Mouse (Mus musculus): ENCODE results near the gene Surf2.
"Not testable (repeated sequence)": the region's sequence is repeated elsewhere in the genome, so short reads cannot be mapped to it uniquely, and the experiment has no call there.

Surf2 gene

DNA sequence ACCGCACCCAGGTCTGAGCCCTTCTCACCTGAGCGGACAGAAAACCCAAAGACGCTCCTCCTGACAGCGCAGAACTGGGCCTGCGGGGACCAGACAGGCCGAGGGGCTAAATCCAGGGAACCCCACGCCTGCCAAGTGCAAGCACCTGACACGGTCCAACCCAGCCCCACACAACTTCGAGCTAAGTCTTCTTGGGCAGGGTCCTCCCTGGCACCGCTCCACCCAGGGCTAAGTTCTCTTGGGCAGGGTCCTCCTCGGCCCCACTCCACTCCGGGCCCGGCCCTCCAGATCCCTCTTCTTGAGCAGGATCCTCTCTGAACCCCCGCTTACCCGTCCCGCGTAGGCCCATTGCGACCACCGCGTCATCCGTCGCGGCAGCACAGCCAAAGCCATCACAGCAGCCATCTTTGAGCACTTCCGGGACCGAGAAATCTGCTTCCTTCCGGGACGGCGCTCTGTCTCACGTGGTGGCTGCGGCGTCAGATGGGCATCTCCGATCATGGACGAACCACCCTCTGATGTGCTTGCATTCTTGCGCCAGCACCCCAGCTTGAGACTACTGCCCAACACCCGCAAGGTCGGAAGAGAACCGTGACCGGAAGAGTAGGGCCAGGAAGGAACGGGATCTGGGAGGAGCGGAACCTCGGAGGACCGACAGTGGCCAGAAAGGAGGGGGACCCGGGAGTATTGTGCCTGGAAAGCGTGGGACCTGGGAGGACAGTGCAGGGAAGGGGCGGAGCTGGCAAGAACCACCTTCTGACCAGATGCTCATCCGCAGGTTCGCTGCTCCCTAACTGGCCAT, at the start of gene Surf2, which contains the start of gene Surf1:
Gene Surf2 (plus strand): TSS at position 441 of the 802 bp plus-strand sequence.
Gene Surf1 (minus strand): TSS at position 604 of the 802 bp plus-strand sequence.
- peak; percentile 74 for DNase-seq (ENCODE audit: low spot score)

GRCm38 (mm10) chr2:26870666-26871065, 45.5 kb upstream of the Surf2 start:
- no peak for DNase-seq (ENCODE audit: low spot score)

- DNase-seq (ENCODE audit: low spot score): no peak
Measured at GRCm38 (mm10) chr2:26878571-26878970, 37.6 kb upstream of the Surf2 start.

- DNase-seq (ENCODE audit: low spot score): not testable (repeated sequence)
Measured at GRCm38 (mm10) chr2:26885541-26885940, 30.6 kb upstream of the Surf2 start.

GRCm38 (mm10) chr2:26886170-26886569, 30.0 kb upstream of the Surf2 start:
- DNase-seq (ENCODE audit: low spot score): not testable (repeated sequence)

DNA sequence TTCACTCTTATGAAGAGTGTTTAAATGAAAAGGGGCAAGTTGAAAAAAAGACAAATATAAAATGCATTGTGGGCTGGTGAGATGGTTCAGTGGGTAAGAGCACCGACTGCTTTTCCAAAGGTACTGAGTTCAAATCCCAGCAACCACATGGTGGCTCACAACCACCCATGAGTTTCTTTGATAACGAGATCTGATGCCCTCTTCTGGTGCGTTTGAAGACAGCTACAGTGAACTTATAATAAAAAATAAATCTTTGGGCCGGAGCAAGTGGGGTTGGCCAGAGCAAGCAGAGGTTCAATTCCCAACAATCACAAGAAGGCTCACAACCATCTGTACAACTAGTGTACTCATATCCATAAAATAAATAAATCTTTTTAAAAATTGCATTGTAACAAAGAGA, 20.3 kb upstream of the Surf2 start:
- no peak for DNase-seq (ENCODE audit: low spot score)

GRCm38 (mm10) chr2:26900731-26901130, 15.4 kb upstream of the Surf2 start:
- no peak for DNase-seq (ENCODE audit: low spot score)

- DNase-seq (ENCODE audit: low spot score): no peak
Measured at GRCm38 (mm10) chr2:26901834-26902400, 14.2 kb upstream of the Surf2 start.

GRCm38 (mm10) chr2:26902467-26903220, 13.5 kb upstream of the Surf2 start, which contains the start of gene Surf6:
Gene Surf6 (minus strand): TSS chr2:26902879.
- peak; percentile 95 for DNase-seq (ENCODE audit: low spot score)

- DNase-seq (ENCODE audit: low spot score): no peak
Measured at GRCm38 (mm10) chr2:26903311-26903710, 12.9 kb upstream of the Surf2 start.

DNA sequence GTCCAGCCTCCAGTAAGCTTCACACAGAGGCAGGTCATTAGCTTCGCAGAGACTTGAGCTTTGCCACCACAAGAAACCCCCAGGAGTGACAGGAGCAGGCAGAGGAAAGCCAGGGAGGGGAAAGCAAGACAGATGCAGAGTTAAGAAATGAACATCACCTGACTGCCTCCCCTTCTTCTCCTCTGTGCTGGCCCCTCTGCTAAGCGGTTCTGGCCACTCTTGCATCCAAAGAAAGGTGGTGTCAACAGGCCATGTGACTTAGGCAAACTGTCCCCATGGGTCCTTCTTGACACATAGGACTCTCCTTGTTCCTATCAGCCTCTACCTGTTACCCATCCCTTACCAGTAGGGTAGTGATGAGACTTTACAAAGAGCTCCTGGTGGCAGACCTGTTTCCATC, 10.2 kb upstream of the Surf2 start:
- no peak for DNase-seq (ENCODE audit: low spot score)

DNA sequence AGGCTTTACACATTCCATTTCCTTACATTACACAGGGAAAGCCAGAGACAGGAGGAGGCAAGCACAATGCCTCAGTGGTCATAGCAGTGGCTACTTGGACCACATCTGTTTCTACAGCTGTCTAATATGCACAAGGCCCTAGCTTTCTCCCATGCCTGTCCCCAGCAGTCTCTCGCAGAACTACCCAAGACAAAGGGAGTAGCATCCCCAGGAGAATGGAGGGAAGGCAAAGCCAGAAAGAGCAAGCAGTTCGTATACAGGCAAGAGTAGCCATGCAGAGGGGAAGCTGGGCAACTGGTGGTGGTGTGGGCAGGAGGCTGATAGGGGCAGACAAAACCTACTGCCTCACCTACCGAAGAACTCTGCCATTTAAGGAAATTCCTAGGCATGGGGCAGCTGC, 9.7 kb upstream of the Surf2 start:
- no peak for DNase-seq (ENCODE audit: low spot score)

- no peak for DNase-seq (ENCODE audit: low spot score)
Measured at GRCm38 (mm10) chr2:26907109-26907508, 9.1 kb upstream of the Surf2 start.

DNA sequence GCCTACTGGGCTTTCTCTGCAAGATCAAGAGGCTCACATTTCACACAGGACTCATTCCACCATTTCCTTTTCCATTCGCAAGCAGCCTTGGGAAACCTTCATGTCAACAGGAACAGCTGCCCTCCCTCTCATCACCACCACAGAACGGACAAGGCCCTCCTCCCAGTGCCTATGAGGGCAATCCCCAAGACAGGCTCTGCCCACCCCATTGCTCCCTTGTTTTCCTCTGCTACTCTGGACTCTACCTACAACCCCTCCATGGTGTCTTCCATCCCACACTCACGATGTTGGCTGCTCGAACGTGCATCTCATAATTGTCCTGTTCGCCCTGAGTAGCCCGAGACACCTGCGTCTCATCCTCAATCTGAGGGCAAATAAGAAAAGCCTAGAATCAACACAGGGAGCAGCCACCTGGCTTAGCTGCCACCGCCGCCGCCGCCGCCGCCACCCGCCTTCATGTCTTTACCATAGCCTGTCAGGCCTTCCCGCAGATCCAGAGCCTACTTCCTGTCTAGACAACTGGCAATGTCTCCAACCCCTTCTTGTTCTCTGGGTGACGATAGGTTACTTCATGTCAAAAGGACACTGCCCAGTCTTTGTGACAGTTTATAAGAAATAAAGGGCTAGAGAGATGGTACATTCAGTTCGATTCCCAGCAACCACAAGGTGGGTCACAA, 7.3 kb upstream of the Surf2 start:
- DNase-seq (ENCODE audit: low spot score): no peak

GRCm38 (mm10) chr2:26909387-26909784, 6.8 kb upstream of the Surf2 start:
- no peak for DNase-seq (ENCODE audit: low spot score)

DNA sequence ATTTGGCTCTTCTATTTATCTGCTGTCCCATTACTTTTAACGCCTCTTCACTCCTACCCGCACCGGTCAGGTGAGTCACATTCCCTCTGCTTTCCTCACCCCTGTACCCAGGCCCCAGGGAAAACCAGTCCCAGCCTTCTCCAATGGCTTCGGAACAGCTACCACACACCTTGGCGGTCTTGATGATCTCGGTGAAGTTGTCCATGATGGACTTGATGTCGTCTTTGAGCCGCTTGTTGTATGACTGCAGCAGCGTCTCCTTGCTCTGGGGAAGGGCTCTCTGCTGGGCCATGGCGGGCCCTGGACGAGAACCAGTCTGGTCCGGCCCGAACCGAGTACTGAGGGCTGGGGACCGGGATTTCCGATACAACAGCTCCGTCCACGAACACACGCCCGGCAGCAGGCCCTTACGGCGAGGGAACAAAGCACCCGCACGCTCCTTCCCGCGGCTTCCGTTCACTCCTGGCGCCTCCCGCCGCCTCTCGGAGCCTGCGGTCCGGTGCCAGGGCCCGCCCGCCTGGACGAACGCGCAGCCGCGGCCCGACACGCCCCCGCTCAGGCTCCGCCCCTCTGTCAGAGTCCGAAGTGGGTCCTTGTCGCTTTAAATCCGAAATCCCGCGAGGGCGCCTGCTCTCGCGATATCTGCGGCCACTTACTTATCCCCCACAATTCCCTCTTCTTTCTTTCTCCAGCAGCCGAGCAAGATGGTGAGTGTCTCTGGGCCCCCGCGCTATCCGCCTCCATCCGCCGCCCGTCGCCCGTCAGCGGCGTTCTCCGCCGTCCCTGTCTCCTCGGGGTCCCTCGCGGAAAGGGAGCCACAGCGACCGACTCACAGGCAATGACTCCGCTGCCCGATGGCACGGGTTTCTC, 5.8 kb upstream of the Surf2 start, which contains the start of the genes Med22 and Rpl7a:
Gene Med22 (minus strand): TSS at position 554 of the 870 bp plus-strand sequence.
Gene Rpl7a (plus strand): TSS at position 641 of the 870 bp plus-strand sequence.
- peak; percentile 99 for DNase-seq (ENCODE audit: low spot score)

- peak; percentile 73 for DNase-seq (ENCODE audit: low spot score)
Measured at GRCm38 (mm10) chr2:26910994-26911765, 5.0 kb upstream of the Surf2 start.

DNA sequence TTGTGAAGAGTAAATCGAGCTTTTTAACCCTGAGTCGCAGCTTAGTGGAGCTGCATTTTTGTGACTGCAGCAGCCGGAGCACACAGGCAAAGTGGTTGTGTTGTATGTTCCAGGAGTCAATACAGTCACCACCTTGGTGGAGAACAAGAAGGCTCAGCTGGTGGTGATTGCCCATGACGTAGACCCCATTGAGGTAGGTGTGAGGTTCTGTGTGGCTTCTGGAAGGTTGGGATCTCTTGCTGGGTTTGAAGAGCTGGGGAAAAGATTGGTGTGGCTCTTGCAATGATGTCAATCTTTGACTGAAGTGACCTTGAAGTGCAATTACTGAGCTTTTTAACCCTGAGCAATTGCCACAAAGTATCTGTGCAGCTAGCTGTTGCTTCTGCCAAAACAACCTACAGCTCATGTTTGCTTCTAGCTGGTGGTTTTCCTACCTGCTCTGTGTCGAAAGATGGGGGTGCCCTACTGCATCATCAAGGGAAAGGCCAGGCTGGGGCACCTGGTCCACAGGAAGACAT, 3.9 kb upstream of the Surf2 start:
- DNase-seq (ENCODE audit: low spot score): no peak

GRCm38 (mm10) chr2:26913416-26914147, 2.6 kb upstream of the Surf2 start:
- no peak for DNase-seq (ENCODE audit: low spot score)
